8 mouse cellular contexts compared by ENCODE assay signal in genomic region chr11:5862394-5863105, GRCm38 (mm10). TPM values are rescaled to one million over a fixed set of nuclear protein-coding genes. Genes with fewer than 3 reads are reported as not detected.
DNase-seq lines count a peak whose midpoint lies in the region; ATAC-seq and TF ChIP-seq lines count a peak whose summit lies in the region.

No protein-coding gene starts in this region.

- H3K36me3 ChIP-seq in heart, adult 2 months (ENCODE audit: control insufficient read depth, insufficient read depth, low read length), result no peaks in the 10 kb centered on the region
- H3K36me3 ChIP-seq in hindbrain, embryonic 12.5 days, result no peaks in the 10 kb centered on the region
- peaks cover 29% of the 10 kb centered on the region for H3K36me3 ChIP-seq in limb, embryonic 15.5 days

- peak in 1 of 2 experiments; percentile 29 for DNase-seq in heart, adult 2 months
- no peak for DNase-seq in heart, postnatal 10 days
- peak; percentile 87 to 90 for DNase-seq in adrenal gland, postnatal 36 days
- peak; percentile 87 for DNase-seq in skeletal muscle tissue, adult 2 months (ENCODE audit: low read depth, low spot score)
- DNase-seq in layer of hippocampus, postnatal 36 days, result no peak

- no peak for TF ChIP-seq CTCF in heart, adult 2 months (IDR thresholded peaks at IDR 0.05)

- ATAC-seq in hindbrain, embryonic 12.5 days (ENCODE audit: low FRiP score), result no peak
- ATAC-seq in limb, embryonic 15.5 days (ENCODE audit: insufficient number of reproducible peaks, low FRiP score, low TSS enrichment, low read depth), result no peak
- ATAC-seq in erythroid progenitor cell, adult 5-6 weeks (replicated peaks; ENCODE audit: low FRiP score, poor library complexity, severe bottlenecking), result no peak

- no peaks in the 10 kb centered on the region for H3K9me3 ChIP-seq in hindbrain, embryonic 12.5 days (replicated peaks)
- H3K9me3 ChIP-seq in limb, embryonic 15.5 days, result no peaks in the 10 kb centered on the region

- H3K4me3 ChIP-seq in heart, adult 2 months, result peak overlapping the region; percentile 55
- H3K4me3 ChIP-seq in hindbrain, embryonic 12.5 days, result peak overlapping the region; percentile 38
- H3K4me3 ChIP-seq in limb, embryonic 15.5 days, result peak overlapping the region; percentile 55

- H3K27me3 ChIP-seq in heart, adult 2 months (ENCODE audit: control insufficient read depth, insufficient read depth, low read length), result no peaks in the 10 kb centered on the region
- peaks cover 47% of the 10 kb centered on the region for H3K27me3 ChIP-seq in hindbrain, embryonic 12.5 days
- 0 out of 2 replicates have a peak, but pooled peaks cover 7% of the 10 kb centered on the region for H3K27me3 ChIP-seq in limb, embryonic 15.5 days

- no peak for TF ChIP-seq POLR2A in heart, adult 2 months (IDR thresholded peaks at IDR 0.05; ENCODE audit: insufficient read depth, low read depth, low read length)

- H3K79me2 ChIP-seq in heart, adult 2 months (replicated peaks; ENCODE audit: control insufficient read depth, insufficient read depth, low read length), result no peaks in the 10 kb centered on the region

- H3K27ac ChIP-seq in heart, adult 2 months, result no peak overlapping the region
- H3K27ac ChIP-seq in hindbrain, embryonic 12.5 days, result no peak overlapping the region
- 0 out of 2 replicates have a peak overlapping the region, but pooled peaks have one; percentile 58 for H3K27ac ChIP-seq in limb, embryonic 15.5 days

- WGBS in heart, adult 2 months, result 33% methylated on average over 15 of the region's 15 CpGs
- 24% methylated on average over 15 of the region's 15 CpGs for WGBS in hindbrain, embryonic 12.5 days
- WGBS in limb, embryonic 15.5 days, result 14% methylated on average over 15 of the region's 15 CpGs

- TF ChIP-seq EP300 in heart, adult 2 months (IDR thresholded peaks at IDR 0.05; ENCODE audit: insufficient read depth, low read depth, low read length), result 0 out of 2 replicates have a peak, but pooled peaks have one; percentile 10

- intact Hi-C loops in heart, adult 2 months (cut with DNase I), result no loop called here
- intact Hi-C loops in heart, postnatal 10 days (cut with DNase I), result no loop called here

- H3K4me1 ChIP-seq in heart, adult 2 months (ENCODE audit: control insufficient read depth, insufficient read depth, low read length), result peaks cover 3% of the 10 kb centered on the region
- peaks cover 18% of the 10 kb centered on the region for H3K4me1 ChIP-seq in hindbrain, embryonic 12.5 days
- peaks cover 28% of the 10 kb centered on the region for H3K4me1 ChIP-seq in limb, embryonic 15.5 days

- H3K4me2 ChIP-seq in hindbrain, embryonic 12.5 days (replicated peaks), result peak overlapping the region; percentile 60
- H3K4me2 ChIP-seq in limb, embryonic 15.5 days, result peak overlapping the region; percentile 85

- peak overlapping the region; percentile 45 for H3K9ac ChIP-seq in heart, adult 2 months (ENCODE audit: low read depth, low read length)
- H3K9ac ChIP-seq in hindbrain, embryonic 12.5 days, result peak overlapping the region; percentile 47
- H3K9ac ChIP-seq in limb, embryonic 15.5 days, result peak overlapping the region; percentile 51

RNA-seq across cellular contexts. Expression of gene Aebp1, which starts 0.8 kb away (rescaled TPM):
- 10 to 100 TPM; 18.6 to 19.9 TPM for total RNA-seq in heart, adult 2 months (2021)
- polyA plus RNA-seq in heart, adult 2 months (2012; rRNA removed), result 25.6 and 33.3 TPM in 2 replicates
- 10 to 100 TPM; 35.2 to 40.1 TPM for total RNA-seq in heart, postnatal 10 days (2021)
- total RNA-seq in adrenal gland, postnatal 36 days (2021), result 100 to 1,000 TPM; 372 to 401 TPM
- polyA plus RNA-seq in hindbrain, embryonic 12.5 days (2016; fragmentation: Nextera tagmentation; extraction: Ambion mirVana), result 41.4 and 52.2 TPM in 2 replicates
- 78.4 and 83.4 TPM in 2 replicates for polyA plus RNA-seq in limb, embryonic 15.5 days (2015; fragmentation: Nextera tagmentation; extraction: Ambion mirVana)
- total RNA-seq in erythroid progenitor cell, adult 5-6 weeks (2015; ENCODE audit: low replicate concordance), result 1.3 TPM in 1 of 2 replicates, not detected in the other
- not detected in 2 replicates for total RNA-seq in erythroid progenitor cell, adult 5-6 weeks (2017; ENCODE audit: low replicate concordance)
- total RNA-seq in layer of hippocampus, postnatal 36 days (2021), result 1 to 10 TPM; 4.8 to 8.3 TPM

RNA-seq across cellular contexts. Expression of gene Pold2, which starts 15.5 kb away (rescaled TPM):
- total RNA-seq in heart, adult 2 months (2021), result 10 to 100 TPM; 30.9 to 42.6 TPM
- polyA plus RNA-seq in heart, adult 2 months (2012; rRNA removed), result 49.1 and 58.1 TPM in 2 replicates
- 10 to 100 TPM; 34.8 to 44.1 TPM for total RNA-seq in heart, postnatal 10 days (2021)
- 10 to 100 TPM; 44.3 to 50.2 TPM for total RNA-seq in adrenal gland, postnatal 36 days (2021)
- 79.6 and 84.1 TPM in 2 replicates for polyA plus RNA-seq in hindbrain, embryonic 12.5 days (2016; fragmentation: Nextera tagmentation; extraction: Ambion mirVana)
- 116 and 118 TPM in 2 replicates for polyA plus RNA-seq in limb, embryonic 15.5 days (2015; fragmentation: Nextera tagmentation; extraction: Ambion mirVana)
- 23.1 and 38.2 TPM in 2 replicates for total RNA-seq in erythroid progenitor cell, adult 5-6 weeks (2015; ENCODE audit: low replicate concordance)
- 14.4 and 14.9 TPM in 2 replicates for total RNA-seq in erythroid progenitor cell, adult 5-6 weeks (2017; ENCODE audit: low replicate concordance)
- total RNA-seq in layer of hippocampus, postnatal 36 days (2021), result 10 to 100 TPM; 23.5 to 25.2 TPM

RNA-seq across cellular contexts. Expression of gene Polm, which starts 24.7 kb away (rescaled TPM):
- 1 to 10 TPM; 2.1 to 3.3 TPM for total RNA-seq in heart, adult 2 months (2021)
- polyA plus RNA-seq in heart, adult 2 months (2012; rRNA removed), result 6.3 and 11.2 TPM in 2 replicates
- 1 to 10 TPM; 5.0 to 6.7 TPM for total RNA-seq in heart, postnatal 10 days (2021)
- total RNA-seq in adrenal gland, postnatal 36 days (2021), result 1 to 10 TPM; 5.6 to 6.9 TPM
- polyA plus RNA-seq in hindbrain, embryonic 12.5 days (2016; fragmentation: Nextera tagmentation; extraction: Ambion mirVana), result 8.5 TPM in 2 replicates
- 10.4 and 11.6 TPM in 2 replicates for polyA plus RNA-seq in limb, embryonic 15.5 days (2015; fragmentation: Nextera tagmentation; extraction: Ambion mirVana)
- total RNA-seq in erythroid progenitor cell, adult 5-6 weeks (2015; ENCODE audit: low replicate concordance), result 2.5 and 11.2 TPM in 2 replicates
- 1.3 and 10.4 TPM in 2 replicates for total RNA-seq in erythroid progenitor cell, adult 5-6 weeks (2017; ENCODE audit: low replicate concordance)
- total RNA-seq in layer of hippocampus, postnatal 36 days (2021), result 10 to 100 TPM; 12.1 to 14.0 TPM

RNA-seq across cellular contexts. Expression of gene Myl7, which starts 36.0 kb away (rescaled TPM):
- 100 to 1,000 TPM; 463 to 551 TPM for total RNA-seq in heart, adult 2 months (2021)
- polyA plus RNA-seq in heart, adult 2 months (2012; rRNA removed), result 1,125 and 1,658 TPM in 2 replicates
- total RNA-seq in heart, postnatal 10 days (2021), result 100 to 1,000 TPM; 363 to 942 TPM
- total RNA-seq in adrenal gland, postnatal 36 days (2021), result not detected
- polyA plus RNA-seq in hindbrain, embryonic 12.5 days (2016; fragmentation: Nextera tagmentation; extraction: Ambion mirVana), result 1.1 and 1.7 TPM in 2 replicates
- 3.7 and 6.2 TPM in 2 replicates for polyA plus RNA-seq in limb, embryonic 15.5 days (2015; fragmentation: Nextera tagmentation; extraction: Ambion mirVana)
- not detected in 2 replicates for total RNA-seq in erythroid progenitor cell, adult 5-6 weeks (2015; ENCODE audit: low replicate concordance)
- not detected in 2 replicates for total RNA-seq in erythroid progenitor cell, adult 5-6 weeks (2017; ENCODE audit: low replicate concordance)
- not detected for total RNA-seq in layer of hippocampus, postnatal 36 days (2021)

RNA-seq across cellular contexts. Expression of gene Pgam2, which starts 59.0 kb away (rescaled TPM):
- total RNA-seq in heart, adult 2 months (2021), result 100 to 1,000 TPM; 743 to 848 TPM
- 1,153 and 1,176 TPM in 2 replicates for polyA plus RNA-seq in heart, adult 2 months (2012; rRNA removed)
- total RNA-seq in heart, postnatal 10 days (2021), result 100 to 1,000 TPM; 756 to 765 TPM
- total RNA-seq in adrenal gland, postnatal 36 days (2021), result not detected
- 6.6 and 13.2 TPM in 2 replicates for polyA plus RNA-seq in hindbrain, embryonic 12.5 days (2016; fragmentation: Nextera tagmentation; extraction: Ambion mirVana)
- 68.7 and 217 TPM in 2 replicates for polyA plus RNA-seq in limb, embryonic 15.5 days (2015; fragmentation: Nextera tagmentation; extraction: Ambion mirVana)
- total RNA-seq in erythroid progenitor cell, adult 5-6 weeks (2015; ENCODE audit: low replicate concordance), result not detected in 2 replicates
- total RNA-seq in erythroid progenitor cell, adult 5-6 weeks (2017; ENCODE audit: low replicate concordance), result not detected in 2 replicates
- total RNA-seq in layer of hippocampus, postnatal 36 days (2021), result 10 to 100 TPM; 14.4 to 14.8 TPM

Comparison
In these comparisons a context has a peak if more than half of its experiments do, and no peak if none do; other contexts are left out.
1. DNase-seq: peak in adrenal gland, postnatal 36 days (2 of 2) and skeletal muscle tissue, adult 2 months (single experiment); none in heart, postnatal 10 days (0 of 2) and layer of hippocampus, postnatal 36 days (0 of 2).
2. RNA of gene Aebp1, which starts 0.8 kb away (total RNA-seq): 372 to 401 TPM in adrenal gland, postnatal 36 days; 35.2 to 40.1 TPM in heart, postnatal 10 days, 18.6 to 19.9 TPM in heart, adult 2 months, 4.8 to 8.3 TPM in layer of hippocampus, postnatal 36 days and 1.3 TPM in erythroid progenitor cell, adult 5-6 weeks; every median in the first group is over 4 times any median in the second.
3. Peak in every context shown above with its lines, with median percentiles within 50 percentile points of each other: H3K4me3 ChIP-seq and H3K9ac ChIP-seq.